Mouse (Mus musculus): ENCODE results near the gene Dnah9. TPM values are rescaled to one million over a fixed set of nuclear protein-coding genes. Genes with fewer than 3 reads are reported as not detected.

Gene Dnah9
- polyA plus RNA-seq, 1 experiment from 2014 or later = not detected

- 64% methylated on average over 5 of the region's 5 CpGs for WGBS
- no peak for ATAC-seq (ENCODE audit: insufficient number of reproducible peaks, low FRiP score)
- Histone ChIP-seq H3K9ac (no peak overlapping the region), H3K4me3 (no peak overlapping the region), H3K9me3 (replicated peaks) (no peaks in the 10 kb centered on the region), H3K27me3 (replicated peaks) (0 out of 2 replicates have a peak, but pooled peaks cover 3% of the 10 kb centered on the region), H3K4me2 (no peak overlapping the region), H3K36me3 (no peaks in the 10 kb centered on the region), H3K27ac (ENCODE audit: poor library complexity, severe bottlenecking) (no peak overlapping the region), H3K4me1 (replicated peaks) (no peaks in the 10 kb centered on the region)
Measured at GRCm38 (mm10) chr11:66072921-66073320, 95.4 kb downstream of the Dnah9 start.

- Histone ChIP-seq H3K4me2 (no peak overlapping the region), H3K27me3 (replicated peaks) (no peaks in the 10 kb centered on the region), H3K9me3 (replicated peaks) (no peaks in the 10 kb centered on the region), H3K4me1 (replicated peaks) (no peaks in the 10 kb centered on the region), H3K36me3 (no peaks in the 10 kb centered on the region), H3K9ac (no peak overlapping the region), H3K4me3 (no peak overlapping the region), H3K27ac (ENCODE audit: poor library complexity, severe bottlenecking) (no peak overlapping the region)
- WGBS = 61% methylated on average over 3 of the region's 3 CpGs
- ATAC-seq (ENCODE audit: insufficient number of reproducible peaks, low FRiP score) = no peak
Measured at GRCm38 (mm10) chr11:66058956-66059355, 109.4 kb downstream of the Dnah9 start.

GRCm38 (mm10) chr11:66051294-66051693 is 117.1 kb downstream of the Dnah9 start:
- H3K4me2 ChIP-seq = no peak overlapping the region
- no peak for ATAC-seq (ENCODE audit: insufficient number of reproducible peaks, low FRiP score)
- 67% methylated on average over 3 of the region's 3 CpGs for WGBS

GRCm38 (mm10) chr11:66049146-66049545 is 119.2 kb downstream of the Dnah9 start:
- ATAC-seq (ENCODE audit: insufficient number of reproducible peaks, low FRiP score) = no peak

More at GRCm38 (mm10) chr11:66051294-66051693, 117.1 kb downstream of the Dnah9 start:
- no peaks in the 10 kb centered on the region for H3K36me3 ChIP-seq
- no peak overlapping the region for H3K27ac ChIP-seq (ENCODE audit: poor library complexity, severe bottlenecking)
- no peaks in the 10 kb centered on the region for H3K27me3 ChIP-seq (replicated peaks)
- no peaks in the 10 kb centered on the region for H3K9me3 ChIP-seq (replicated peaks)
- H3K4me1 ChIP-seq (replicated peaks) = no peaks in the 10 kb centered on the region
- H3K9ac ChIP-seq = no peak overlapping the region
- no peak overlapping the region for H3K4me3 ChIP-seq

GRCm38 (mm10) chr11:66046594-66047193 is 121.7 kb downstream of the Dnah9 start:
- no peaks in the 10 kb centered on the region for H3K36me3 ChIP-seq
- no peak for ATAC-seq (ENCODE audit: insufficient number of reproducible peaks, low FRiP score)
- H3K9ac ChIP-seq = no peak overlapping the region
- WGBS = 51% methylated on average over 4 of the region's 4 CpGs
- H3K9me3 ChIP-seq (replicated peaks) = no peaks in the 10 kb centered on the region
- H3K27me3 ChIP-seq (replicated peaks) = no peaks in the 10 kb centered on the region
- no peak overlapping the region for H3K4me3 ChIP-seq
- H3K27ac ChIP-seq (ENCODE audit: poor library complexity, severe bottlenecking) = no peak overlapping the region
- H3K4me1 ChIP-seq (replicated peaks) = peaks cover 3% of the 10 kb centered on the region; the same call in 1 of the 2 replicates
- H3K4me2 ChIP-seq = no peak overlapping the region

More at GRCm38 (mm10) chr11:66049146-66049545, 119.2 kb downstream of the Dnah9 start:
- 76% methylated on average over 4 of the region's 4 CpGs for WGBS
- no peak overlapping the region for H3K9ac ChIP-seq
- H3K27me3 ChIP-seq (replicated peaks) = no peaks in the 10 kb centered on the region
- H3K4me1 ChIP-seq (replicated peaks) = peaks cover 3% of the 10 kb centered on the region; the same call in 1 of the 2 replicates
- no peaks in the 10 kb centered on the region for H3K36me3 ChIP-seq
- H3K27ac ChIP-seq (ENCODE audit: poor library complexity, severe bottlenecking) = no peak overlapping the region
- no peak overlapping the region for H3K4me3 ChIP-seq
- H3K4me2 ChIP-seq = no peak overlapping the region
- no peaks in the 10 kb centered on the region for H3K9me3 ChIP-seq (replicated peaks)

- Histone ChIP-seq H3K4me3 (no peak overlapping the region), H3K9me3 (replicated peaks) (no peaks in the 10 kb centered on the region), H3K9ac (no peak overlapping the region), H3K36me3 (no peaks in the 10 kb centered on the region), H3K27me3 (replicated peaks) (no peaks in the 10 kb centered on the region), H3K27ac (ENCODE audit: poor library complexity, severe bottlenecking) (no peak overlapping the region), H3K4me1 (replicated peaks) (peaks cover 3% of the 10 kb centered on the region; the same call in 1 of the 2 replicates), H3K4me2 (no peak overlapping the region)
- no peak for ATAC-seq (ENCODE audit: insufficient number of reproducible peaks, low FRiP score)
- WGBS = 60% methylated on average over 6 of the region's 6 CpGs
Measured at GRCm38 (mm10) chr11:66043635-66044034, 124.7 kb downstream of the Dnah9 start.

- ATAC-seq (ENCODE audit: insufficient number of reproducible peaks, low FRiP score) = no peak
- H3K27me3 ChIP-seq (replicated peaks) = no peaks in the 10 kb centered on the region
- H3K36me3 ChIP-seq = no peaks in the 10 kb centered on the region
- no peaks in the 10 kb centered on the region for H3K9me3 ChIP-seq (replicated peaks)
- H3K9ac ChIP-seq = no peak overlapping the region
- no peak overlapping the region for H3K4me3 ChIP-seq
- WGBS = 71% methylated on average over 2 of the region's 2 CpGs
- H3K4me2 ChIP-seq = no peak overlapping the region
- H3K27ac ChIP-seq (ENCODE audit: poor library complexity, severe bottlenecking) = no peak overlapping the region
- peaks cover 3% of the 10 kb centered on the region; the same call in 1 of the 2 replicates for H3K4me1 ChIP-seq (replicated peaks)
Measured at GRCm38 (mm10) chr11:66042531-66042930, 125.8 kb downstream of the Dnah9 start.

GRCm38 (mm10) chr11:66025728-66026127 is 142.6 kb downstream of the Dnah9 start:
- Histone ChIP-seq H3K4me3 (no peak overlapping the region), H3K9me3 (replicated peaks) (no peaks in the 10 kb centered on the region), H3K4me2 (no peak overlapping the region), H3K27ac (ENCODE audit: poor library complexity, severe bottlenecking) (no peak overlapping the region), H3K9ac (no peak overlapping the region), H3K4me1 (replicated peaks) (no peaks in the 10 kb centered on the region), H3K27me3 (replicated peaks) (no peaks in the 10 kb centered on the region), H3K36me3 (no peaks in the 10 kb centered on the region)
- 83% methylated on average over 1 of the region's 1 CpGs for WGBS
- no peak for ATAC-seq (ENCODE audit: insufficient number of reproducible peaks, low FRiP score)

GRCm38 (mm10) chr11:65975871-65976270 is 192.5 kb downstream of the Dnah9 start:
- ATAC-seq (ENCODE audit: insufficient number of reproducible peaks, low FRiP score) = no peak
- H3K9ac ChIP-seq = no peak overlapping the region
- 65% methylated on average over 3 of the region's 3 CpGs for WGBS
- H3K36me3 ChIP-seq = no peaks in the 10 kb centered on the region
- H3K4me3 ChIP-seq = no peak overlapping the region
- no peaks in the 10 kb centered on the region for H3K9me3 ChIP-seq (replicated peaks)
- no peaks in the 10 kb centered on the region for H3K4me1 ChIP-seq (replicated peaks)
- H3K4me2 ChIP-seq = no peak overlapping the region
- H3K27ac ChIP-seq (ENCODE audit: poor library complexity, severe bottlenecking) = no peak overlapping the region
- H3K27me3 ChIP-seq (replicated peaks) = no peaks in the 10 kb centered on the region

GRCm38 (mm10) chr11:65930796-65931195 is 237.6 kb downstream of the Dnah9 start:
- no peak overlapping the region for H3K9ac ChIP-seq
- no peaks in the 10 kb centered on the region for H3K36me3 ChIP-seq
- H3K27me3 ChIP-seq (replicated peaks) = no peaks in the 10 kb centered on the region
- no peaks in the 10 kb centered on the region for H3K4me1 ChIP-seq (replicated peaks)
- H3K9me3 ChIP-seq (replicated peaks) = no peaks in the 10 kb centered on the region
- no peak for ATAC-seq (ENCODE audit: insufficient number of reproducible peaks, low FRiP score)
- H3K27ac ChIP-seq (ENCODE audit: poor library complexity, severe bottlenecking) = no peak overlapping the region
- H3K4me3 ChIP-seq = no peak overlapping the region
- H3K4me2 ChIP-seq = no peak overlapping the region
- 72% methylated on average over 2 of the region's 2 CpGs for WGBS

- no peak overlapping the region for H3K9ac ChIP-seq
- no peak for ATAC-seq (ENCODE audit: insufficient number of reproducible peaks, low FRiP score)
- H3K4me3 ChIP-seq = no peak overlapping the region
- no peaks in the 10 kb centered on the region for H3K27me3 ChIP-seq (replicated peaks)
- H3K36me3 ChIP-seq = no peaks in the 10 kb centered on the region
- H3K4me1 ChIP-seq (replicated peaks) = no peaks in the 10 kb centered on the region
- H3K9me3 ChIP-seq (replicated peaks) = no peaks in the 10 kb centered on the region
- H3K4me2 ChIP-seq = no peak overlapping the region
- no peak overlapping the region for H3K27ac ChIP-seq (ENCODE audit: poor library complexity, severe bottlenecking)
- WGBS = 67% methylated on average over 4 of the region's 4 CpGs
Measured at GRCm38 (mm10) chr11:65930359-65930758, 238.0 kb downstream of the Dnah9 start.

GRCm38 (mm10) chr11:65927962-65928361 is 240.4 kb downstream of the Dnah9 start:
- Histone ChIP-seq H3K36me3 (no peaks in the 10 kb centered on the region), H3K27ac (ENCODE audit: poor library complexity, severe bottlenecking) (no peak overlapping the region), H3K4me1 (replicated peaks) (no peaks in the 10 kb centered on the region), H3K9ac (no peak overlapping the region), H3K4me2 (no peak overlapping the region), H3K27me3 (replicated peaks) (no peaks in the 10 kb centered on the region), H3K9me3 (replicated peaks) (no peaks in the 10 kb centered on the region), H3K4me3 (no peak overlapping the region)
- no peak for ATAC-seq (ENCODE audit: insufficient number of reproducible peaks, low FRiP score)
- 36% methylated on average over 1 of the region's 1 CpGs for WGBS
